Mouse (Mus musculus) megakaryocyte, embryonic 14.5 days (primary cell): Measurements from ENCODE around the gene Slc22a5. TPM values are rescaled to one million over a fixed set of nuclear protein-coding genes. Genes with fewer than 3 reads are reported as not detected.
A peak's percentile ranks its signal among the peaks of the same experiment; 100 is the strongest.

ENCODE experiments used
- H3K27me3 ChIP-seq: replicated peaks from 2 replicates; pipeline ENCODE3; 2012; ENCODE audit warnings: inconsistent platforms
- H3K36me3 ChIP-seq: replicated peaks from 2 replicates; pipeline ENCODE3; 2012; ENCODE audit warnings: low read length, inconsistent platforms, mixed read lengths
- H3K4me1 ChIP-seq: 2 replicates; pipeline ENCODE4 v1.6.1; 2012; ENCODE audit warnings: inconsistent platforms
- H3K4me3 ChIP-seq: replicated peaks from 2 replicates; pipeline ENCODE3; 2012; ENCODE audit warnings: moderate library complexity, mild to moderate bottlenecking, inconsistent platforms
- H3K9me3 ChIP-seq: 2 replicates; pipeline ENCODE4 v1.6.1; 2012; ENCODE audit warnings: inconsistent platforms
- FLI1 ChIP-seq: IDR thresholded peaks from 2 replicates; pipeline ENCODE4 v1.6.1; 2012; ENCODE audit warnings: low read length, inconsistent platforms, mixed read lengths
- GATA1 ChIP-seq: IDR thresholded peaks from 3 replicates; pipeline ENCODE4 v1.6.1; 2012; ENCODE audit warnings: mixed read lengths, low read length, inconsistent platforms, borderline replicate concordance
- polyA plus RNA-seq: library from polyadenylated mRNA; stranded (reverse); fragments of >175 nt; gene quantifications from 2 replicates; pipeline ENCODE4 v1.2.3, GENCODE M21; 2012; ENCODE audit warnings: low replicate concordance; ENCODE audit not compliant: insufficient read depth

Slc22a5 gene
- polyA plus RNA-seq, 1 experiment: 4.7 TPM

GRCm38 (mm10) chr11:53903781-53904533, 12.5 kb upstream of the Slc22a5 start:
- Histone ChIP-seq H3K36me3 (no peaks in the 10 kb centered on the region), H3K9me3 (no peaks in the 10 kb centered on the region), H3K27me3 (peaks cover 33% of the 10 kb centered on the region), H3K4me3 (no peak overlapping the region), H3K4me1 (no peaks in the 10 kb centered on the region)
- TF ChIP-seq FLI1: no peak
- no peak for TF ChIP-seq GATA1

DNA sequence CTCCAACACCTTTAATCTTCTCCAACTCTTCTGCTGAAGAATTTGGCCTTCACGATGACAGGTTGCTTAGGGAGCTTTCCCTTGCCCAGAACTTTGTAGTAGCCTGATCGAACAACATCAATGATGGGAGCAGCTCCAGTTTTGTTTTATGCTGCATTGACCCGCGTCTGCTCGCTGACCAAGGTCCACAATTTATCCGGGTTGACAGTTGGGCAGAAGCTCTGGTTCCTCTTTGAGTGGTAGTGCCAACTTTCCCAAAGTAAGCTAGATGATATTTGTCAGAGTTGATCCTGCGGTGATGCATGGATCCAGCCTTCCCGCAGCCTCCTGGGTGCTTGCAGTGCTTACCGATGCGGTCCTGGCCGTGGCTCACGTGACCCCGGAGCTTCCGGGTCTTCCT, 11.3 kb upstream of the Slc22a5 start:
- Histone ChIP-seq H3K4me3 (no peak overlapping the region), H3K9me3 (no peaks in the 10 kb centered on the region), H3K4me1 (no peaks in the 10 kb centered on the region), H3K27me3 (peaks cover 30% of the 10 kb centered on the region), H3K36me3 (no peaks in the 10 kb centered on the region)
- TF ChIP-seq FLI1: no peak
- TF ChIP-seq GATA1: no peak

DNA sequence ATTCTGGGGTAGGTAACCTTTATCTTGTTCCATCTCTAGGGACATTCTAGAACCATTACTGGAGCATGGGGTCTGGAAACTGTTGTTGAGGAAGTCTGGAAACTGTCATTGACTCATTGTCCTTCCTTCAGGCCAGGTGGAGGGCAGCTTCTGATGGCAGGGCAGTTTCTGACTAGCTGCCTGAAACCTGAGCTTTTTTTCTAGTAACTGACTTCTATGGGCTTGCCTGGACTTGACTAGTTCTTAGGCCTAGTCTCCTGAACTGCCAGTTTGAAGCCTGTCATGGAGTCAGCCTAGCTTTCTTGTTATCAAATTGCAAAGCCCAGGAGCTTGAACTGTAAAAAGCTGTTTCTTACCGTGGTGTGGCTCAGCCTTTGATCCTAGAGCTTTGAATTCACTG, 9.5 kb upstream of the Slc22a5 start:
- TF ChIP-seq FLI1: no peak
- TF ChIP-seq GATA1: no peak
- Histone ChIP-seq H3K27me3 (peaks cover 19% of the 10 kb centered on the region), H3K36me3 (no peaks in the 10 kb centered on the region), H3K9me3 (peaks cover 2% of the 10 kb centered on the region; the same call in 1 of the 2 replicates), H3K4me3 (no peak overlapping the region), H3K4me1 (no peaks in the 10 kb centered on the region)

DNA sequence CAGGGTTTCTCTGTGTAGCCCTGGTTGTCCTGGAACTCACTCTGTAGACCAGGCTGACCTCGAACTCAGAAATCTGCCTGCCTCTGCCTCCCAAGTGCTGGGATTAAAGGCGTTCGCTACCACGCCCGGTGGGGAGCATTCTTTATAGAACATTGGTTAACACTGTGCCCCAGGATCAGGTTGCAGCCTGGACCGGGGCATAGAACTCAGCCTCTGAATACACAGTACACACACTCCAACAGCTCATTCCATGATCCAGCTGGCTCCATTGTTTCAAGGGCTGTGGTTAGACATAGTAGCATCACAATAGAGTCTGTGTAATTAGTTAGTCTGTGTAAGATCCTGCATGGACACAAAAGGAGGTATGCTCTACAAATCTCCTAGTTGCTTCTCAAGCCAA, 8.5 kb upstream of the Slc22a5 start:
- TF ChIP-seq GATA1 (no peak), FLI1 (no peak)
- peaks cover 4% of the 10 kb centered on the region; the same call in 1 of the 2 replicates for H3K9me3 ChIP-seq
- no peaks in the 10 kb centered on the region for H3K36me3 ChIP-seq
- no peaks in the 10 kb centered on the region for H3K4me1 ChIP-seq
- H3K4me3 ChIP-seq: no peak overlapping the region
- peaks cover 15% of the 10 kb centered on the region for H3K27me3 ChIP-seq

DNA sequence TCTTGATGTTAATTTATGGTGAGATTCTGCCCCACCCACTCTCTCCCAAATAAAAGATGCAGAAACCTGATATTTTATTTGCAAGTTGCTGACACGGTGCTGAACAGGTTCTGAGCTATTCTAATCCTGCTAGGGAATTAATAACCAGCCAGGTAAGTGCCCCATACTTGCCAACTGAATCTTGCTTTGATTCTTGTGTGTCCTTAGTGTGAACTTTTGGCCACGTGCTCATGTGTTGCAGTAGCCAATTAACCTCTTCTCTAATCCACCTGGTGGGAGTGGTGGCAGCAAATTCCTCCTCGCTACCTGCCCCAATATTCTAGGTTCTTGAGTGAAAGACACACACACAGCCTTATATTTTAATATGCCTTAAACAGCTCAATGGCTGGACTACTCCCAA, 7.5 kb upstream of the Slc22a5 start:
- peaks cover 10% of the 10 kb centered on the region for H3K27me3 ChIP-seq
- no peaks in the 10 kb centered on the region for H3K4me1 ChIP-seq
- TF ChIP-seq GATA1 (no peak), FLI1 (no peak)
- H3K9me3 ChIP-seq: peaks cover 4% of the 10 kb centered on the region; the same call in 1 of the 2 replicates
- H3K36me3 ChIP-seq: no peaks in the 10 kb centered on the region
- no peak overlapping the region for H3K4me3 ChIP-seq

DNA sequence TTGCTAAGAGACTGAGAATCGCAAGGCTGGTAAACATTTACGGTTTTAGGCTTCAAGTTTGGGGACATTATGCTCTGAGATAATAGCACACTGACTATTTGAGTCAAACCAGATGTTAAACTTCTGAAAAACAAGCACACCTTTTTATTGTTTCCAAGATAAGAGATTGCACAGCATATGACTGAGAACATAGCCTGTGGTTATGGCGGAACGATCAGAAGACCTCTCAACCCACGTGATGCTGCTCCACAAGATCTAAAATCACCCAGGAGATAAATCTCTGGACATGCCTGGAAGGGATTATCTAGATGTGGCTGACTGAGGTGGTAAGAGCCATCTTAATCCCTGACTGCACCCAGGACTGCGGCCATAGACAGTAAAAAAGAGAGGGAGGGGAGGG, 5.5 kb upstream of the Slc22a5 start:
- Histone ChIP-seq H3K9me3 (peaks cover 4% of the 10 kb centered on the region; the same call in 1 of the 2 replicates), H3K27me3 (peaks cover 2% of the 10 kb centered on the region), H3K4me3 (no peak overlapping the region), H3K36me3 (no peaks in the 10 kb centered on the region), H3K4me1 (peaks cover 12% of the 10 kb centered on the region)
- no peak for TF ChIP-seq FLI1

DNA sequence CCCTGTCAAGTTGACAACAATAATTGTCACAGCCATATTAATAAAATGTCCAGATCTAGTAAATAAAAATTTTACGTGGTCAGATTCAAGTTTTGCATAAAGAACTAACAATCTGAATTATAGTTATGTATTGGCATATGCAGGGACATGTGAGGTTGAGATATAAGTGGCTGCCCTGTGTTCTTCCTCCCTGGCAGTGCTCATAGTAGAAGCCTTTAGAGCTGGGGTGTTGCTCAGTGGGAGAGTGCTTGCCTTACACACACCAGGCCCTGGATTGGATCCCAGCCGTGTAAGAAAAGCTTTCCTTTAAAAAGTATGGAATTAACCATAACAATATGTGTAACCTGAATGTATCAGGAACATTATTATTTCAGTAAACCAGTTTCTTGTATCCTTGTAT, 2.0 kb upstream of the Slc22a5 start:
- Histone ChIP-seq H3K27me3 (no peaks in the 10 kb centered on the region), H3K36me3 (no peaks in the 10 kb centered on the region), H3K4me1 (peaks cover 41% of the 10 kb centered on the region), H3K4me3 (peak overlapping the region; percentile 53), H3K9me3 (peaks cover 4% of the 10 kb centered on the region; the same call in 1 of the 2 replicates)
- TF ChIP-seq FLI1 (no peak), GATA1 (no peak)

DNA sequence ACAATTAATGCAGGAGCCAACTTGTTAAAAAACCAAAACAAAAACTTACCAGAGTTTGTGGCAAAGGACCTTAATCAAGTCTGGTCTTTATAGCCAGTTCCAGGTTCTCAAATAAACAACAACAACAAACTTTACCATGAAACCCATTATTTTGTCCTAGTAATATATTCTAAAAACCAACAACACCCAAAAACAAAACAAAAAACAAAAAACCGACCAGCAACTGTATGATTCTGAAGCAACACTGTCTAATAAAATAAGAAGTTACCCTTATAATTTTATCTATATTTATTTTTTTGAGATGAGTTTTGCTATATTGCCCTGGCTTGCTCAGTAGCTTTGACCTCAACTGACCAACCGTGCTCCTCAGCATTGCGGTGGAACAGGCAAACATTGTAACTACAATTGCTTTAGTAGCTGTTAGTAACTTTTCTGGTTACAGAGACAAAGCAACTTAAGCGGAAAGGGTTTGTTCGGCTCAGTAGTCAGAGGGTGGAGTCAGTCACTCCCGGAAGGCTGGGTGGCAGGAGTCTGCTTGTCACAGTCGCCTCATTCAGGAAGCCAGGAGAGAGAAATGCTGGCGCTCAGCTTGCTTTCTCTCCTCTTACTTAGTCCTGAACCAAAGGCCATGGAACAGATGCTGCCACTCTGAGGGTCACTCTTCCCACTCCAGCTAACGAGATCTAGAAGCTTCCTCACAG, 1.4 kb upstream of the Slc22a5 start:
- H3K4me3 ChIP-seq: peak overlapping the region; percentile 87
- H3K9me3 ChIP-seq: peaks cover 4% of the 10 kb centered on the region; the same call in 1 of the 2 replicates
- no peak for TF ChIP-seq GATA1
- TF ChIP-seq FLI1: no peak
- H3K27me3 ChIP-seq: no peaks in the 10 kb centered on the region
- H3K36me3 ChIP-seq: no peaks in the 10 kb centered on the region
- H3K4me1 ChIP-seq: peaks cover 45% of the 10 kb centered on the region

DNA sequence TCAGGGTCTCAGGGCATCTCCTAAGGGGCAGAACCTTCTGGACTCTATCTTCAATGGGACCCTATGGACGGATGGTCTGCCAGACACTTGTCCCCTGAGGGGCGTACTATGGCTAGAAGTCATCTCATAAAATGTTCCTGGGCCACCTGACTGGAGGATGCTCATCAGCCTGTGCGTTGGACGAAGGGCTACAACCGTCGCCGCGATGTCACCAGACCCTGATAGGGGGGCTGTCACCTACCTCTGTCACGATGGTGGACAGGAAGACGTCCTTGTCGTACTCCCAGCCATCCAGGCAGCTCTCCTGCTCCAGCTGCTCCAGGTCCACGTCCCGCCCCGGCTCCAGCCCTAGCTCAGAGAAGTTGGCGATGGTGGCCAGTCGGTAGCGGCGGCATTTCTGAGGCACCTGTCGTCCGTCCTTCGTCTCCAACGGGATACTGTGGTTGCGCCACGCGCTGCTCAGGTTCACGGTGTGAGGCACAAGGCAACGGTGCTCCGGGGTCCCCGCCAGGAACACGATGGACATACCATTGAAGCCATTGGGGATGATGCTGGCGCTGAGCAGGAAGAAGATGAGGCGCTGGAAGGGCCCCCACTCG, 455 bp downstream of the Slc22a5 start:
- peaks cover 12% of the 10 kb centered on the region for H3K36me3 ChIP-seq
- H3K4me3 ChIP-seq: peak overlapping the region; percentile 97
- H3K9me3 ChIP-seq: peaks cover 2% of the 10 kb centered on the region; the same call in 1 of the 2 replicates
- H3K27me3 ChIP-seq: no peaks in the 10 kb centered on the region
- TF ChIP-seq FLI1 (no peak), GATA1 (no peak)
- H3K4me1 ChIP-seq: peaks cover 45% of the 10 kb centered on the region

GRCm38 (mm10) chr11:53890225-53890624, 1.2 kb downstream of the Slc22a5 start:
- Histone ChIP-seq H3K36me3 (peaks cover 17% of the 10 kb centered on the region), H3K4me3 (peak overlapping the region; percentile 42), H3K9me3 (no peaks in the 10 kb centered on the region), H3K27me3 (no peaks in the 10 kb centered on the region), H3K4me1 (peaks cover 45% of the 10 kb centered on the region)
- no peak for TF ChIP-seq GATA1
- TF ChIP-seq FLI1: no peak
